Mouse (Mus musculus) ES-E14 (cell line): ENCODE measurements around the gene Aldh5a1.

ENCODE experiments used
- CHD2 ChIP-seq: IDR thresholded peaks from 2 replicates; pipeline ENCODE4 v1.6.1; 2014; ENCODE audit warnings: mild to moderate bottlenecking, low read depth, low read length, inconsistent platforms
- HCFC1 ChIP-seq: IDR thresholded peaks from 2 replicates; pipeline ENCODE4 v1.6.1; 2012; ENCODE audit warnings: low read length, inconsistent platforms, borderline replicate concordance; ENCODE audit not compliant: insufficient read depth
- ZC3H11A ChIP-seq: IDR thresholded peaks from 2 replicates; pipeline ENCODE4 v1.6.1; 2012; ENCODE audit warnings: low read depth, mild to moderate bottlenecking, inconsistent platforms, low read length, borderline replicate concordance

- TF ChIP-seq ZC3H11A (no peak), HCFC1 (no peak), CHD2 (no peak)
Observed at GRCm38 (mm10) chr13:24867789-24868188, 69.7 kb downstream of the Aldh5a1 start.
